Mouse (Mus musculus) neural tube, embryonic 14.5 days (tissue): Measurements from ENCODE around the gene Por. TPM values are rescaled to one million over a fixed set of nuclear protein-coding genes. Genes with fewer than 3 reads are reported as not detected.

Experiments
- ATAC-seq: fragments of 200-750 bp; cut with Nextera tagmentation; 2 replicates; pipeline ENCODE4 v1.8.0; 2017; ENCODE audit warnings: low read depth, mild to moderate bottlenecking, moderate TSS enrichment, moderate library complexity
- H3K27ac ChIP-seq: fragments of 300-500 bp; sonication (generic); 2 replicates; pipeline ENCODE4 v1.5.1; 2014; ENCODE audit warnings: low read depth, mild to moderate bottlenecking, control low read depth, low read length, moderate library complexity, mixed read lengths
- H3K27me3 ChIP-seq: fragments of 300-500 bp; sonication (generic); 2 replicates; pipeline ENCODE4 v1.6.1; 2014; ENCODE audit warnings: low read length; ENCODE audit not compliant: control insufficient read depth, insufficient read depth
- H3K36me3 ChIP-seq: fragments of 300-500 bp; sonication (generic); 2 replicates; pipeline ENCODE4 v1.6.1; 2014; ENCODE audit warnings: low read length, mixed read lengths; ENCODE audit not compliant: control insufficient read depth, insufficient read depth
- H3K4me1 ChIP-seq: fragments of 300-500 bp; sonication (generic); 2 replicates; pipeline ENCODE4 v1.6.1; 2014; ENCODE audit warnings: low read length; ENCODE audit not compliant: control insufficient read depth, insufficient read depth
- H3K4me2 ChIP-seq: fragments of 300-500 bp; sonication (generic); 2 replicates; pipeline ENCODE4 v1.6.1; 2014; ENCODE audit warnings: mild to moderate bottlenecking, low read depth, low read length, control low read depth
- H3K4me3 ChIP-seq: fragments of 300-500 bp; sonication (generic); 2 replicates; pipeline ENCODE4 v1.5.1; 2014; ENCODE audit warnings: low read depth, low read length, control low read depth, mixed read lengths
- H3K9ac ChIP-seq: fragments of 300-500 bp; sonication (generic); replicated peaks from 2 replicates; pipeline ENCODE4 v1.6.1; 2014; ENCODE audit warnings: low read depth, mild to moderate bottlenecking, control low read depth, low read length, mixed read lengths
- H3K9me3 ChIP-seq: fragments of 300-500 bp; sonication (generic); 2 replicates; pipeline ENCODE4 v1.6.1; 2016; ENCODE audit warnings: low read length; ENCODE audit not compliant: control insufficient read depth
- WGBS: fragments of 180-500 bp; shearing (Covaris S2); extraction: QIAGEN DNeasy Blood & Tissue Kit; methylation state at CpG from one replicate; pipeline ENCODE4 v1.1.7; 2014; 5-methylcytosine and 5-hydroxymethylcytosine counted together
- polyA plus RNA-seq: library from polyadenylated mRNA; unstranded; fragments of >200 nt; fragmentation: Nextera tagmentation; extraction: Ambion mirVana; gene quantifications from 2 replicates; pipeline ENCODE4 v1.2.1, GENCODE M21; 2014

Gene Por
- polyA plus RNA-seq, 1 experiment from 2014 or later = 70.9 TPM

- no peak overlapping the region for H3K4me2 ChIP-seq
- no peak overlapping the region for H3K4me3 ChIP-seq
- WGBS = 80% methylated on average over 7 of the region's 7 CpGs
- no peak overlapping the region for H3K27ac ChIP-seq
- H3K4me1 ChIP-seq = no peaks in the 10 kb centered on the region
- no peaks in the 10 kb centered on the region for H3K27me3 ChIP-seq
- no peak overlapping the region for H3K9ac ChIP-seq
- H3K9me3 ChIP-seq = no peaks in the 10 kb centered on the region
- H3K36me3 ChIP-seq = peaks cover 43% of the 10 kb centered on the region
- ATAC-seq = no peak
These were observed 29.9 kb upstream of the Por start for GRCm38 (mm10) chr5:135639760-135640458.

GRCm38 (mm10) chr5:135640459-135640789, 29.4 kb upstream of the Por start:
- no peak overlapping the region for H3K27ac ChIP-seq
- H3K36me3 ChIP-seq = peaks cover 40% of the 10 kb centered on the region
- H3K4me2 ChIP-seq = no peak overlapping the region
- no peaks in the 10 kb centered on the region for H3K4me1 ChIP-seq
- no peak overlapping the region for H3K9ac ChIP-seq
- ATAC-seq = no peak
- WGBS = 96% methylated on average over 6 of the region's 6 CpGs
- no peak overlapping the region for H3K4me3 ChIP-seq
- no peaks in the 10 kb centered on the region for H3K9me3 ChIP-seq
- H3K27me3 ChIP-seq = no peaks in the 10 kb centered on the region

- H3K4me3 ChIP-seq = no peak overlapping the region
- H3K4me1 ChIP-seq = no peaks in the 10 kb centered on the region
- no peak overlapping the region for H3K27ac ChIP-seq
- peaks cover 34% of the 10 kb centered on the region for H3K36me3 ChIP-seq
- no peak overlapping the region for H3K4me2 ChIP-seq
- ATAC-seq = no peak
- 92% methylated on average over 1 of the region's 1 CpGs for WGBS
- H3K9me3 ChIP-seq = no peaks in the 10 kb centered on the region
- no peak overlapping the region for H3K9ac ChIP-seq
- no peaks in the 10 kb centered on the region for H3K27me3 ChIP-seq
These were observed 28.8 kb upstream of the Por start for GRCm38 (mm10) chr5:135641028-135641427.

GRCm38 (mm10) chr5:135642686-135643551, 26.9 kb upstream of the Por start:
- Histone ChIP-seq H3K4me2 (no peak overlapping the region), H3K4me1 (no peaks in the 10 kb centered on the region), H3K27me3 (no peaks in the 10 kb centered on the region), H3K4me3 (no peak overlapping the region), H3K36me3 (peaks cover 19% of the 10 kb centered on the region), H3K9me3 (no peaks in the 10 kb centered on the region), H3K9ac (no peak overlapping the region), H3K27ac (no peak overlapping the region)
- no peak for ATAC-seq
- WGBS = 82% methylated on average over 10 of the region's 10 CpGs

GRCm38 (mm10) chr5:135643552-135643842, 26.3 kb upstream of the Por start:
- Histone ChIP-seq H3K36me3 (peaks cover 16% of the 10 kb centered on the region), H3K9ac (no peak overlapping the region), H3K4me2 (no peak overlapping the region), H3K4me3 (no peak overlapping the region), H3K27ac (no peak overlapping the region), H3K4me1 (no peaks in the 10 kb centered on the region), H3K27me3 (no peaks in the 10 kb centered on the region), H3K9me3 (no peaks in the 10 kb centered on the region)
- WGBS = 90% methylated on average over 1 of the region's 1 CpGs
- no peak for ATAC-seq

- no peak for ATAC-seq
- Histone ChIP-seq H3K27me3 (no peaks in the 10 kb centered on the region), H3K9me3 (no peaks in the 10 kb centered on the region), H3K4me2 (no peak overlapping the region), H3K4me3 (no peak overlapping the region), H3K9ac (no peak overlapping the region), H3K36me3 (peaks cover 12% of the 10 kb centered on the region), H3K4me1 (no peaks in the 10 kb centered on the region), H3K27ac (no peak overlapping the region)
- WGBS = 91% methylated on average over 8 of the region's 8 CpGs
These were observed 26.0 kb upstream of the Por start for GRCm38 (mm10) chr5:135643869-135644268.

- ATAC-seq = no peak
- H3K4me1 ChIP-seq = no peaks in the 10 kb centered on the region
- H3K27me3 ChIP-seq = no peaks in the 10 kb centered on the region
- H3K27ac ChIP-seq = no peak overlapping the region
- H3K36me3 ChIP-seq = peaks cover 9% of the 10 kb centered on the region
- H3K9ac ChIP-seq = no peak overlapping the region
- H3K4me2 ChIP-seq = no peak overlapping the region
- 90% methylated on average over 5 of the region's 5 CpGs for WGBS
- no peak overlapping the region for H3K4me3 ChIP-seq
- H3K9me3 ChIP-seq = no peaks in the 10 kb centered on the region
These were observed 24.5 kb upstream of the Por start for GRCm38 (mm10) chr5:135645330-135645729.

- Histone ChIP-seq H3K27ac (no peak overlapping the region), H3K4me1 (no peaks in the 10 kb centered on the region), H3K36me3 (peaks cover 7% of the 10 kb centered on the region; the same call in 1 of the 2 replicates), H3K9ac (no peak overlapping the region), H3K9me3 (no peaks in the 10 kb centered on the region), H3K4me2 (no peak overlapping the region), H3K4me3 (no peak overlapping the region), H3K27me3 (no peaks in the 10 kb centered on the region)
- ATAC-seq = no peak
- WGBS = 82% methylated on average over 6 of the region's 6 CpGs
These were observed 23.8 kb upstream of the Por start for GRCm38 (mm10) chr5:135646038-135646437.

GRCm38 (mm10) chr5:135648461-135649308, 21.1 kb upstream of the Por start:
- WGBS = 81% methylated on average over 9 of the region's 9 CpGs
- Histone ChIP-seq H3K9me3 (no peaks in the 10 kb centered on the region), H3K36me3 (peaks cover 3% of the 10 kb centered on the region; the same call in 1 of the 2 replicates), H3K9ac (no peak overlapping the region), H3K4me3 (no peak overlapping the region), H3K27me3 (no peaks in the 10 kb centered on the region), H3K4me2 (no peak overlapping the region), H3K27ac (no peak overlapping the region), H3K4me1 (no peaks in the 10 kb centered on the region)
- ATAC-seq = no peak
